Mouse (Mus musculus): ENCODE measurements around the gene Commd2. TPM values are rescaled to one million over a fixed set of nuclear protein-coding genes. Genes with fewer than 3 reads are reported as not detected.

Gene Commd2
- 10 to 100 TPM; 34.2 to 38.0 TPM for polyA plus RNA-seq (2012; fragmentation: generic; extraction: Trizol)

DNA sequence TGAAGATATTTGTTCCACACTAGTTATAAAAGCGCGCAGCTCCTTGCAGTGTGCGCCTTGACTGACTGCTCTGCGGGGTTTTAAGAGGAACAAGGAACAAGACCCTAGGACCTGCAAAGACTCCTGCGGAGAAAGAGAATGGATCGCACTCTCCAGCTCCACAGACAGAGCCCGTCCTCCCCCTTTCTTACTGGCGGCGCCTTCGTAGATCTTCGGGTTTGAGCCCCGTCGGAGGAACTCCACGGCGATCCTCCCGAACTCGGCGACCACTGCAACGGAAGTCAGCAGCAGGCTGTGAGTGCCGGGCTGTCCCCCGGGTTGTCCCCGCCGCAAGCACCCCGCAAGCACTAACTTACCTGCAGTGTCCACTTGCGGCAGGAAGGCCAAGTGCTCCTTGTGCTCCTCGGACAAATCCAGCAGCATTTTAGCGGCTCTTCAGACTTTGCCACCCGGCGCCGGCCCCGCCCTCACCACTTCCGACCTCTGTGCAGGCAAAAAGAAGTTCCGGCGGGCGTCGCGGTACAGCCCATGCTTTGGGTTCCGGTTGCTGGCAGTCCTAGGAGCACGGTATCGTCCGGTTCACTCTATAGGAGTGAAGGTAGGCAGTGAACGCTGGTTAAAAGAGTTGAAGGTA lies at the start of gene Commd2:
Gene Commd2, minus strand, starts transcription at position 485 of the 634 bp plus-strand sequence.

DNA sequence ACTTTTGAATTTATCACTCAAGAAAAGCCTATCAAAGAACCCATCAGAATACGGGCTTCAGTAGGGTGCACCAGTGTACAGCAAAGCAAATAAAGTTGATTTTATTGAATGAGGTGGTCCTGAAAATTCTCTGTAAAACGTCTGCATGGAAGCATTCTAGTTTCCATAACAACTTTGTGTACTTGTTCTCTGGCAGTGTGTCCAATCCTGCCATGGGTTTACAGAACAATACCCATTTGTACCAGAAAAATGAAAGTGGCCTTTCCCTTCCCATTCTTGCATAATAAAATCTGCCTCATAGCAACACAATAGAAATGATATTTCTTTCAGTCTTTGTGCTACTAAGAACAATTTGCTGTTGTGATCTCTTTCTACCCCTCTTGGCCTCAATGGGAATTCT lies 41.2 kb upstream of the Commd2 start, which contains the start of gene Ankub1:
Gene Ankub1, minus strand, starts transcription at position 81 of the 400 bp plus-strand sequence.

Other genes with a start within 250 kb of the Commd2 start
- gene Tm4sf4, start 226.4 kb downstream of the Commd2 start, polyA plus RNA-seq (2012; fragmentation: generic; extraction: Trizol): under 1 TPM; 0.06 to 0.13 TPM
- gene Wwtr1, start 75.8 kb downstream of the Commd2 start, polyA plus RNA-seq (2012; fragmentation: generic; extraction: Trizol): 10 to 100 TPM in 1 of 2 experiments, 1 to 10 TPM in 1; 9.7 to 13.3 TPM
- not detected for gene Ankub1, start 41.1 kb upstream of the Commd2 start, polyA plus RNA-seq (2012; fragmentation: generic; extraction: Trizol)
- 1 to 10 TPM in 1 of 2 experiments, under 1 TPM in 1; 0.50 to 9.6 TPM for gene Rnf13, start 84.3 kb upstream of the Commd2 start, polyA plus RNA-seq (2012; fragmentation: generic; extraction: Trizol)
- 10 to 100 TPM in 1 of 2 experiments, 1 to 10 TPM in 1; 2.9 to 17.7 TPM for gene Pfn2, start 196.4 kb upstream of the Commd2 start, polyA plus RNA-seq (2012; fragmentation: generic; extraction: Trizol)